Mouse (Mus musculus) myocyte (in vitro differentiated cells): ENCODE data around the gene Tspan31.

Source experiments
- CEBPB ChIP-seq: IDR thresholded peaks from 2 replicates; pipeline ENCODE4 v1.6.1; 2011; ENCODE audit warnings: mild to moderate bottlenecking, moderate library complexity; ENCODE audit not compliant: poor library complexity, insufficient read depth, severe bottlenecking
- E2F4 ChIP-seq: IDR thresholded peaks from one replicate; pipeline ENCODE4 v1.6.1; 2011; ENCODE audit warnings: mild to moderate bottlenecking, control low read depth, moderate library complexity; ENCODE audit not compliant: insufficient read depth
- MAX ChIP-seq: IDR thresholded peaks from one replicate; pipeline ENCODE4 v1.6.1; 2011; ENCODE audit warnings: low read depth, mild to moderate bottlenecking, control low read depth
- POLR2A ChIP-seq: IDR thresholded peaks from one replicate; pipeline ENCODE4 v1.6.1; 2011; ENCODE audit warnings: low read depth, mild to moderate bottlenecking, control low read depth, moderate library complexity; ENCODE audit not compliant: insufficient read length
- POLR2AphosphoS2 ChIP-seq: IDR thresholded peaks from one replicate; pipeline ENCODE4 v1.6.1; 2011; ENCODE audit warnings: low read depth, control low read depth; ENCODE audit not compliant: insufficient read length
- SRF ChIP-seq: IDR thresholded peaks from one replicate; pipeline ENCODE4 v1.6.1; 2011; ENCODE audit warnings: low read depth; ENCODE audit not compliant: control insufficient read depth, insufficient read length
- TCF12 ChIP-seq: IDR thresholded peaks from one replicate; pipeline ENCODE4 v1.6.1; 2011; ENCODE audit warnings: mild to moderate bottlenecking, control low read depth; ENCODE audit not compliant: poor library complexity, insufficient read depth, severe bottlenecking
- TCF3 ChIP-seq: IDR thresholded peaks from one replicate; pipeline ENCODE4 v1.6.1; 2011; ENCODE audit warnings: low read depth, control low read depth; ENCODE audit not compliant: insufficient read length
- USF1 ChIP-seq: IDR thresholded peaks from one replicate; pipeline ENCODE4 v1.6.1; 2011; ENCODE audit warnings: low read depth, mild to moderate bottlenecking, control low read depth, moderate library complexity

DNA sequence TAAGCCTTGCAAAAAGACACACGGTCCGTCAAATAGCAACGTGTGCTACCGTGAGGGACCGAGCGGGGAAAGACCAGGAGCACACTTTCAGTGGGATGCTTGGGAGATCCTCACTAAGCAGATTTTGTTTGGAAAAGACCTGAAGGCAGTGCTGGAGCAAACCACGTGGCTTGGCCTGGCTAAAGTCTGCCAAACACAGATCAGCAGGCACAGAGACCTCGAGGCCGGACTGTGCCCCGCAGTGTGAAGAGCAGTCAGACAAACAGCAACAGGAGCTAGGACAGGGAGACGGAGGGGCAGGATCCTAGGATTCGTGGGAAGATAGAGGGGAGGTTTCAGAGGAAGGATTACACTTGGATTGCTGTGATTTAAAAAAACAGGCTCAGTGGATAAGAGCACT is 33.8 kb downstream of the Tspan31 start:
- no peak for TF ChIP-seq E2F4
- no peak for TF ChIP-seq POLR2A
- no peak for TF ChIP-seq USF1
- TF ChIP-seq TCF12 = no peak
- no peak for TF ChIP-seq MAX
- no peak for TF ChIP-seq POLR2AphosphoS2
- TF ChIP-seq TCF3 = no peak
- TF ChIP-seq SRF = no peak
- TF ChIP-seq CEBPB = no peak
